Mouse (Mus musculus) hematopoietic multipotent progenitor cell, adult 10-12 weeks (in vitro differentiated cells): Measurements from ENCODE around the gene Rdh16. TPM values are rescaled to one million over a fixed set of nuclear protein-coding genes. Genes with fewer than 3 reads are reported as not detected.

Experiments used
- polyA plus RNA-seq: library from polyadenylated mRNA; stranded (reverse); fragments of >175 nt; gene quantifications from 2 replicates; pipeline ENCODE4 v1.2.3, GENCODE M21; 2012; ENCODE audit warnings: low replicate concordance

Gene Rdh16
- polyA plus RNA-seq, result not detected in 2 replicates

GRCm38 (mm10) chr10:127800891-127801290 lies at the start of gene Rdh16:
Gene Rdh16 (plus strand): TSS chr10:127801152.

DNA sequence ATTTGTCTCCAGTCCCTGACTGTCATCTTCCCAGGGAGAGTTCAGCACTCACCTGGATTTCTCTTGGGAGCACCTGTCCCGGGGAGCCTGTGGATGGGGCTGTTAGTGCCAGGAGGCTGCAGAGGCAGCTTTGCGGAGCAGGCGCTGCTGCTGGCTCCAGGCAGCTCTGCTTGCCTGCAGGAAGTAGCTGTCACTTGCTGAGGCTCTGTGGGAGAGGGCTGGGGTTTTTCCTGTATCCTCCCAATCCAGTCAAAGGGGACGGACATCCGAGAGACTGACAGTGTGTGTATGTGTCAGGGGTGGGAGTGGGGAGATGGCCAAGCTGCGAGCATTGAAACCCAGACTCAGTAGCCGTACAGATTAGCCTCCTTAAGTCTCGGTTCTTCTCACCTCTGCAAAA lies 49.4 kb upstream of the Rdh16 start, which contains the start of gene Gpr182:
Gene Gpr182, minus strand, starts transcription at position 185 of the 400 bp plus-strand sequence.

DNA sequence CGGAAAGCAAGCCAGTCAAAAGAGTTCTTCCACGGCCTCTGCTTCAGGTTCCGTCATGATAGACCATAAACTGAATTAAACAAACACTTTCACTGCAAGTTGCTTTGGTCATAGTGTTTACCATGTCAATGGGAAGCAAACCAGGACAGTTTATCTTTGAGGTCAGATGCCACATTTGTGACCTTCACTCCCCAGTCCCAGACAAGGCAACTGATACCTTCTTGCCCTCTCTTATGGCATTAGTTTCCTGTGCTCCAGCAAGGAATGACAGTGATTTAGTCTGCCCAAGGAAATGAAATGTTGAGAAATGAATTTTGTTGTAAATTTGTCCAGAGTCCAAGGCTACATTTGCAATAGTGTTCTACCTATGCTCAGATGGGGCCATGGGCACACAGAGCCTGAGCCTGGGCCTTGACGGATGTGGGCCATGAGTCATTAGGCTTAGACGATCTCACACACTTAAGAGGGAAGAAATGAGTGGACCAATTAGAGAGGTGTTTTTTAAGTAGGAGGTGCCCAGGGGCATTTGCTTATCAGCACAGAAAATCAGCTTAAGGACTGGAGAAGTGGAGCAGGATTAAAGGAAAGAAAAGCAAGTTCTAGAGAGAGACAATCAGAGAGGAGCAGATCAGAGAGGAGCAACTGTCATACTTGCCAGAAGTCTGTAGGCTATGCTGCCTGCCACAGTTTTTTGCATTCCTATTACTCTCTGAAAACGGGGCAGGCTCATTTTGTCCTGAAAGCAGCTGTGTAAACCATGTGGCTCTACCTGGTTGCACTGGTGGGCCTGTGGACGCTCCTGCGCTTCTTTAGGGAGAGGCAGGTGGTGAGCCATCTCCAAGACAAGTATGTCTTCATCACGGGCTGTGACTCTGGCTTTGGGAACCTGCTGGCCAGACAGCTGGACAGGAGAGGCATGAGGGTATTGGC lies 41.5 kb upstream of the Rdh16 start, which contains the start of the genes Rdh1 and Rdh16f1:
Gene Rdh1, plus strand, starts transcription at position 541 of the 930 bp plus-strand sequence.
Gene Rdh16f1, plus strand, starts transcription at position 607 of the 930 bp plus-strand sequence.

GRCm38 (mm10) chr10:127776011-127776410 lies 24.9 kb upstream of the Rdh16 start, which contains the start of gene Rdh9:
Gene Rdh9 (plus strand): TSS chr10:127776386.

DNA sequence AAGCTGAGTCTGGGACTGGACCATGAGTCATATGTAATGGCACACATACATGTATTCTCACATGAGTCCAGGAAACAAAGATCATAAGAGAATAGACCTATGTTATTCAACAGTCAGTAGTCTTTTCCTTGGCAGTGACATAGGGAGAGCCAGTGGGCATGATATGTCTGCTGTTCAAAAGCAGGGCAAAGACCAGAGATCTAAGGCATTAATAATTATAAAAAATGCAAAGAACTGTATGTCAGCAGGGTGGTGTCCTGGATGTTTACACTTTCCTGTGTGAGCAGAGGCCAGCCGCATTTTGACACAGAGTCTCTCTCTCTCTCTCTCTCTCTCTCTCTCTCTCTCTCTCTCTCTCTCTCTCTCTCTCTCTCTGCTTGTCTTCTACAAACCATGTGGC lies 48.7 kb downstream of the Rdh16 start, which contains the start of gene Rdh19:
Gene Rdh19, plus strand, starts transcription at position 301 of the 400 bp plus-strand sequence.

DNA sequence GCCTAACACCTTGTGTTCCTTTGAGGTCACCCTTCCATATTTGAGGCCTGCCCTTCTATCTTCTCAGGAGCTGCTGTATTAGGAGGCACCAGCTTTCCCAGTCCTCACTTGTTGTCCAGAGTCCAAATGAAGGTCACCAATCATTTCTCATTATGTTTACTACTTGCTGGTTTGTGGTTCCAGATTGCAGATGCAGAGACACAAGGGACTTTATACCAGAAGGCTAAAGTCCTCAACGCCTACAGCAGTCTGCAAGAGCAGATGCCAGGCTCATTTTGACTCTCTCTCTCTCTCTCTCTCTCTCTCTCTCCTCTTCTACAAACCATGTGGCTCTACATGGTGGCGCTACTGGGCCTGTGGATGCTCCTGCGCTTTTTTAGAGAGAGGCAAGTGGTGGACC lies 65.3 kb downstream of the Rdh16 start, which contains the start of gene Rdh16f2:
Gene Rdh16f2, plus strand, starts transcription at position 243 of the 400 bp plus-strand sequence.

GRCm38 (mm10) chr10:127888605-127889004 lies 87.7 kb downstream of the Rdh16 start, which contains the start of gene Rdh7:
Gene Rdh7 (minus strand): TSS chr10:127888817.

Other genes with a start within 250 kb of the Rdh16 start
- gene Lrp1, start 180.0 kb upstream of the Rdh16 start, polyA plus RNA-seq, result 275 and 343 TPM in 2 replicates
- 45.8 and 162 TPM in 2 replicates for gene Stat6, start 158.2 kb upstream of the Rdh16 start, polyA plus RNA-seq
- gene Nemp1, start 134.3 kb upstream of the Rdh16 start, polyA plus RNA-seq, result 1.4 and 2.3 TPM in 2 replicates
- gene Nab2, start 132.6 kb upstream of the Rdh16 start, polyA plus RNA-seq, result 35.7 and 62.7 TPM in 2 replicates
- 0.06 TPM in 1 of 2 replicates, not detected in the other for gene Myo1a, start 96.0 kb upstream of the Rdh16 start, polyA plus RNA-seq
- gene Tac2, start 76.7 kb upstream of the Rdh16 start, polyA plus RNA-seq, result 0.58 and 3.1 TPM in 2 replicates
- gene Zbtb39, start 61.6 kb upstream of the Rdh16 start, polyA plus RNA-seq, result 3.1 and 3.6 TPM in 2 replicates
- 0.07 and 3.4 TPM in 2 replicates for gene Gpr182, start 49.4 kb upstream of the Rdh16 start, polyA plus RNA-seq
- 0.08 and 0.13 TPM in 2 replicates for gene Rdh1, start 41.4 kb upstream of the Rdh16 start, polyA plus RNA-seq
- gene Rdh16f1, start 41.4 kb upstream of the Rdh16 start, polyA plus RNA-seq, result 0.10 and 0.20 TPM in 2 replicates
- gene Rdh9, start 24.8 kb upstream of the Rdh16 start, polyA plus RNA-seq, result 0.17 TPM in 1 of 2 replicates, not detected in the other
- gene Rdh19, start 48.8 kb downstream of the Rdh16 start, polyA plus RNA-seq, result not detected in 2 replicates
- gene Rdh16f2, start 65.3 kb downstream of the Rdh16 start, polyA plus RNA-seq, result not detected in 2 replicates
- not detected in 2 replicates for gene Rdh7, start 87.7 kb downstream of the Rdh16 start, polyA plus RNA-seq
- gene Sdr9c7, start 97.4 kb downstream of the Rdh16 start, polyA plus RNA-seq, result not detected in 2 replicates
- gene Hsd17b6, start 206.5 kb downstream of the Rdh16 start, polyA plus RNA-seq, result not detected in 2 replicates
- gene Prim1, start 214.0 kb downstream of the Rdh16 start, polyA plus RNA-seq, result 0.76 and 2.1 TPM in 2 replicates
- gene Naca, start 234.4 kb downstream of the Rdh16 start, polyA plus RNA-seq, result 23.9 and 119 TPM in 2 replicates